Mouse (Mus musculus) heart, embryonic 11.5 days (tissue): ENCODE results near the gene Pik3cg. TPM values are rescaled to one million over a fixed set of nuclear protein-coding genes. Genes with fewer than 3 reads are reported as not detected.

Source experiments
- ATAC-seq: fragments of 200-750 bp; cut with Nextera tagmentation; replicated peaks from 2 replicates; pipeline ENCODE4 v1.8.0; 2017; ENCODE audit warnings: moderate library complexity; ENCODE audit not compliant: insufficient number of reproducible peaks, low FRiP score, low TSS enrichment
- H3K27ac ChIP-seq: fragments of 300-500 bp; sonication (generic); 2 replicates; pipeline ENCODE4 v1.5.1; 2014; ENCODE audit warnings: mild to moderate bottlenecking, low read depth, low read length
- H3K27me3 ChIP-seq: fragments of 300-500 bp; sonication (generic); 2 replicates; pipeline ENCODE4 v1.6.1; 2014; ENCODE audit warnings: mild to moderate bottlenecking, low read length, mixed read lengths; ENCODE audit not compliant: control insufficient read depth, insufficient read depth
- H3K36me3 ChIP-seq: fragments of 300-500 bp; sonication (generic); 2 replicates; pipeline ENCODE4 v1.6.1; 2014; ENCODE audit warnings: mild to moderate bottlenecking, low read length, moderate library complexity, mixed read lengths; ENCODE audit not compliant: control insufficient read depth, insufficient read depth
- H3K4me1 ChIP-seq: fragments of 300-500 bp; sonication (generic); 2 replicates; pipeline ENCODE4 v1.6.1; 2014; ENCODE audit warnings: low read length; ENCODE audit not compliant: control insufficient read depth, insufficient read depth
- H3K4me2 ChIP-seq: fragments of 300-500 bp; sonication (generic); 2 replicates; pipeline ENCODE4 v1.6.1; 2014; ENCODE audit warnings: mild to moderate bottlenecking, moderate library complexity
- H3K4me3 ChIP-seq: fragments of 300-500 bp; sonication (generic); 2 replicates; pipeline ENCODE4 v1.5.1; 2014; ENCODE audit warnings: low read depth, low read length
- H3K9ac ChIP-seq: fragments of 300-500 bp; sonication (generic); 2 replicates; pipeline ENCODE4 v1.6.1; 2014; ENCODE audit warnings: mild to moderate bottlenecking, low read depth, low read length, moderate library complexity
- H3K9me3 ChIP-seq: fragments of 300-500 bp; sonication (generic); replicated peaks from 2 replicates; pipeline ENCODE4 v1.6.1; 2016; ENCODE audit warnings: low read length; ENCODE audit not compliant: control insufficient read depth
- WGBS: fragments of 180-500 bp; shearing (Covaris S2); extraction: QIAGEN DNeasy Blood & Tissue Kit; methylation state at CpG from one replicate; pipeline ENCODE4 v1.1.7; 2014; ENCODE audit not compliant: insufficient replicate concordance; 5-methylcytosine and 5-hydroxymethylcytosine counted together
- polyA plus RNA-seq: library from polyadenylated mRNA; unstranded; fragments of >200 nt; fragmentation: Nextera tagmentation; extraction: Ambion mirVana; gene quantifications from 2 replicates; pipeline ENCODE4 v1.2.1, GENCODE M21; 2014

The Pik3cg gene
- polyA plus RNA-seq, 1 experiment from 2014 or later, result 1.5 TPM

- Histone ChIP-seq H3K4me2 (no peak overlapping the region), H3K4me1 (no peaks in the 10 kb centered on the region), H3K4me3 (no peak overlapping the region), H3K9me3 (no peaks in the 10 kb centered on the region), H3K27ac (no peak overlapping the region), H3K9ac (no peak overlapping the region), H3K36me3 (no peaks in the 10 kb centered on the region), H3K27me3 (no peaks in the 10 kb centered on the region)
- no peak for ATAC-seq
- 77% methylated on average over 4 of the region's 4 CpGs for WGBS
These were observed 2.8 kb upstream of the Pik3cg start for GRCm38 (mm10) chr12:32211257-32211656.

- Histone ChIP-seq H3K27ac (no peak overlapping the region), H3K9ac (no peak overlapping the region), H3K4me2 (no peak overlapping the region), H3K36me3 (no peaks in the 10 kb centered on the region), H3K27me3 (no peaks in the 10 kb centered on the region), H3K4me1 (no peaks in the 10 kb centered on the region), H3K9me3 (no peaks in the 10 kb centered on the region), H3K4me3 (no peak overlapping the region)
- no peak for ATAC-seq
- 65% methylated on average over 2 of the region's 2 CpGs for WGBS
These were observed 492 bp upstream of the Pik3cg start for GRCm38 (mm10) chr12:32208951-32209350.

DNA sequence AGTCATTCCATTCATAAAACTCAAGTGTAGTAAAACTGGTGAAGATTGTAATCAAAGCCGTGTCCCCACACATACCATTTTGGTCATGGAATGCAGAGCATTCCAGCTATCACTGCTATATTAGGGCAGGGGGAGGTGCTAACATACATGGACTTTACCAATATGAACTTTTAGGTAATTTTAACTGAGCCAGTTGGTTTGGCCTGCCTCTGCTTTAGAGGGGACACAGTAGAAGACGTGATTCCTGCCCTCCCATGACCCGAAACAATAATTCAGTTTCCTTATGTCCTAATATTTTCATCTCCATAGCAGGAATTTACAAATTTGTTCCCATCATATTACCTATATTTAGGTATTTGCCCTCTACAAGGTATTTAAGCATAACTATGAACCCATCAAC, 1.3 kb downstream of the Pik3cg start:
- Histone ChIP-seq H3K4me1 (no peaks in the 10 kb centered on the region), H3K9ac (no peak overlapping the region), H3K36me3 (no peaks in the 10 kb centered on the region), H3K27me3 (no peaks in the 10 kb centered on the region), H3K4me2 (no peak overlapping the region), H3K9me3 (no peaks in the 10 kb centered on the region), H3K27ac (no peak overlapping the region), H3K4me3 (no peak overlapping the region)
- no peak for ATAC-seq
- 71% methylated on average over 3 of the region's 3 CpGs for WGBS

- H3K27me3 ChIP-seq, result no peaks in the 10 kb centered on the region
- H3K36me3 ChIP-seq, result no peaks in the 10 kb centered on the region
- no peak overlapping the region for H3K4me3 ChIP-seq
- H3K27ac ChIP-seq, result no peak overlapping the region
- no peaks in the 10 kb centered on the region for H3K4me1 ChIP-seq
- ATAC-seq, result no peak
- 71% methylated on average over 8 of the region's 8 CpGs for WGBS
- H3K4me2 ChIP-seq, result no peak overlapping the region
- no peak overlapping the region for H3K9ac ChIP-seq
- no peaks in the 10 kb centered on the region for H3K9me3 ChIP-seq
These were observed 4.8 kb downstream of the Pik3cg start for GRCm38 (mm10) chr12:32203695-32204094.

GRCm38 (mm10) chr12:32202583-32202982, 5.9 kb downstream of the Pik3cg start:
- H3K4me1 ChIP-seq, result no peaks in the 10 kb centered on the region
- no peak for ATAC-seq
- H3K4me2 ChIP-seq, result no peak overlapping the region
- no peak overlapping the region for H3K27ac ChIP-seq
- no peaks in the 10 kb centered on the region for H3K27me3 ChIP-seq
- no peak overlapping the region for H3K4me3 ChIP-seq
- H3K36me3 ChIP-seq, result no peaks in the 10 kb centered on the region
- no peaks in the 10 kb centered on the region for H3K9me3 ChIP-seq
- H3K9ac ChIP-seq, result no peak overlapping the region
- 85% methylated on average over 5 of the region's 5 CpGs for WGBS

GRCm38 (mm10) chr12:32201932-32202331, 6.5 kb downstream of the Pik3cg start:
- H3K9ac ChIP-seq, result no peak overlapping the region
- no peak for ATAC-seq
- no peaks in the 10 kb centered on the region for H3K4me1 ChIP-seq
- no peaks in the 10 kb centered on the region for H3K36me3 ChIP-seq
- H3K4me3 ChIP-seq, result no peak overlapping the region
- H3K27ac ChIP-seq, result no peak overlapping the region
- H3K4me2 ChIP-seq, result no peak overlapping the region
- 93% methylated on average over 7 of the region's 7 CpGs for WGBS
- no peaks in the 10 kb centered on the region for H3K9me3 ChIP-seq
- no peaks in the 10 kb centered on the region for H3K27me3 ChIP-seq

- Histone ChIP-seq H3K4me1 (no peaks in the 10 kb centered on the region), H3K27ac (no peak overlapping the region), H3K9me3 (no peaks in the 10 kb centered on the region), H3K36me3 (no peaks in the 10 kb centered on the region), H3K4me3 (no peak overlapping the region), H3K4me2 (no peak overlapping the region), H3K9ac (no peak overlapping the region), H3K27me3 (no peaks in the 10 kb centered on the region)
- 77% methylated on average over 6 of the region's 6 CpGs for WGBS
- no peak for ATAC-seq
These were observed 7.3 kb downstream of the Pik3cg start for GRCm38 (mm10) chr12:32201070-32201585.

GRCm38 (mm10) chr12:32200387-32201069, 7.9 kb downstream of the Pik3cg start:
- Histone ChIP-seq H3K36me3 (no peaks in the 10 kb centered on the region), H3K9me3 (no peaks in the 10 kb centered on the region), H3K27ac (no peak overlapping the region), H3K4me1 (no peaks in the 10 kb centered on the region), H3K4me3 (no peak overlapping the region), H3K4me2 (no peak overlapping the region), H3K9ac (no peak overlapping the region), H3K27me3 (no peaks in the 10 kb centered on the region)
- ATAC-seq, result no peak
- 75% methylated on average over 16 of the region's 16 CpGs for WGBS

GRCm38 (mm10) chr12:32199422-32199821, 9.0 kb downstream of the Pik3cg start:
- Histone ChIP-seq H3K36me3 (no peaks in the 10 kb centered on the region), H3K4me3 (no peak overlapping the region), H3K9me3 (no peaks in the 10 kb centered on the region), H3K4me2 (no peak overlapping the region), H3K27ac (no peak overlapping the region), H3K9ac (no peak overlapping the region), H3K27me3 (no peaks in the 10 kb centered on the region), H3K4me1 (no peaks in the 10 kb centered on the region)
- 81% methylated on average over 4 of the region's 4 CpGs for WGBS
- no peak for ATAC-seq
